Comparison of ENCODE assay signal across 22 mouse cellular contexts in genomic region chr1:90230611-90231010, GRCm38 (mm10). TPM values are rescaled to one million over a fixed set of nuclear protein-coding genes. Genes with fewer than 3 reads are reported as not detected.
DNase-seq lines count a peak whose midpoint lies in the region; TF ChIP-seq lines count a peak whose summit lies in the region.
"Had no signal": no experiment of that assay in that cellular context is flagged by ENCODE, and none has a peak within 500 bp of the region (broad histone marks: within the 10 kb centered on the region; RNA-seq: fewer than 3 reads in every experiment).

No protein-coding gene starts in this region.

- peaks cover 63% of the 10 kb centered on the region for H3K4me1 ChIP-seq in embryonic facial prominence, embryonic 10.5 days
- peaks cover 73% of the 10 kb centered on the region for H3K4me1 ChIP-seq in limb, embryonic 10.5 days

- H3K79me2 ChIP-seq in C2C12 (ENCODE audit: control insufficient read depth, insufficient read depth): no peaks in the 10 kb centered on the region

- no peak overlapping the region for H3K4me3 ChIP-seq in C2C12 (ENCODE audit: insufficient read depth, poor library complexity, severe bottlenecking)
- H3K4me3 ChIP-seq in embryonic facial prominence, embryonic 10.5 days: no peak overlapping the region
- no peak overlapping the region for H3K4me3 ChIP-seq in limb, embryonic 10.5 days
- H3K4me3 ChIP-seq: heart, embryonic 12.5 days; layer of hippocampus, adult 2 months had no signal

- H3K79me3 ChIP-seq in C2C12 (ENCODE audit: low read depth): no peaks in the 10 kb centered on the region

- no peaks in the 10 kb centered on the region for H3K27me3 ChIP-seq in C2C12 (ENCODE audit: control insufficient read depth, insufficient read depth, insufficient read length)
- H3K27me3 ChIP-seq in embryonic facial prominence, embryonic 10.5 days (replicated peaks; ENCODE audit: low read depth, poor library complexity, severe bottlenecking): no peaks in the 10 kb centered on the region
- H3K27me3 ChIP-seq in limb, embryonic 10.5 days (ENCODE audit: low read depth, poor library complexity, severe bottlenecking): peaks cover 15% of the 10 kb centered on the region; the same call in 1 of the 2 replicates
- H3K27me3 ChIP-seq: heart, embryonic 12.5 days had no signal

- H3K9me3 ChIP-seq in embryonic facial prominence, embryonic 10.5 days: no peaks in the 10 kb centered on the region
- no peaks in the 10 kb centered on the region for H3K9me3 ChIP-seq in limb, embryonic 10.5 days (replicated peaks)
- H3K9me3 ChIP-seq: heart, embryonic 12.5 days had no signal

- peak overlapping the region; percentile 45; the same call in 1 of the 2 replicates for H3K27ac ChIP-seq in embryonic facial prominence, embryonic 10.5 days (replicated peaks)
- peak overlapping the region; percentile 37 for H3K27ac ChIP-seq in limb, embryonic 10.5 days
- H3K27ac ChIP-seq: hindbrain, postnatal 0 days; layer of hippocampus, adult 2 months; stomach, postnatal 0 days had no signal

- H3K36me3 ChIP-seq in C2C12 (ENCODE audit: control insufficient read depth, insufficient read depth): no peaks in the 10 kb centered on the region
- no peaks in the 10 kb centered on the region for H3K36me3 ChIP-seq in embryonic facial prominence, embryonic 10.5 days (replicated peaks)
- no peaks in the 10 kb centered on the region for H3K36me3 ChIP-seq in limb, embryonic 10.5 days
- H3K36me3 ChIP-seq: heart, embryonic 12.5 days had no signal

- H3ac ChIP-seq in C2C12 (ENCODE audit: control insufficient read depth, insufficient read length, low read depth): no peak overlapping the region

- peak; percentile 46 to 52 for DNase-seq in adrenal gland, postnatal 36 days
- no peak for DNase-seq in adrenal gland, adult 8-10 months
- DNase-seq in embryonic facial prominence, embryonic 10.5 days (ENCODE audit: low spot score): no peak
- no peak for DNase-seq in limb, embryonic 10.5 days (ENCODE audit: low spot score)
- DNase-seq in cerebellum, postnatal 4 days (ENCODE audit: low spot score in 2 of 2): no peak
- no peak for DNase-seq in natural killer cell, adult 2 months (ENCODE audit: low spot score in 2 of 2)
- no peak for DNase-seq in heart, adult 8-10 months (ENCODE audit: low spot score)
- DNase-seq: cerebellum, adult 11-12 months; gastrocnemius, postnatal 10 days; heart, adult 11 months; heart, postnatal 10 days; kidney, adult 9 months; kidney, postnatal 14 days; layer of hippocampus, postnatal 36 days; liver, postnatal 0 days; right cerebral cortex, postnatal 14 days; thymus, adult 2 months had no signal

- 77% methylated on average over 4 of the region's 4 CpGs for WGBS in embryonic facial prominence, embryonic 10.5 days
- 90% methylated on average over 4 of the region's 4 CpGs for WGBS in limb, embryonic 10.5 days

- no peak for TF ChIP-seq CTCF in C2C12 (IDR thresholded peaks at IDR 0.05; ENCODE audit: control insufficient read depth, insufficient read depth, insufficient read length)

TF ChIP-seq in C2C12, 6 proteins besides CTCF, POLR2A, EP300 and RAD21:
- TF ChIP-seq USF1 (IDR thresholded peaks at IDR 0.05; ENCODE audit: low read depth) (no peak), FOSL1 (IDR thresholded peaks at IDR 0.05; ENCODE audit: insufficient read depth, low read length, poor library complexity, severe bottlenecking) (no peak), MYOG (IDR thresholded peaks at IDR 0.05; ENCODE audit: control insufficient read depth, extremely low read depth, insufficient read length) (no peak), MAX (IDR thresholded peaks at IDR 0.05) (peak; percentile 57), CEBPB (IDR thresholded peaks at IDR 0.05; ENCODE audit: low read depth) (no peak), MYOD1 (IDR thresholded peaks at IDR 0.05; ENCODE audit: control insufficient read depth, insufficient read length, low read depth) (no peak)

RNA-seq across cellular contexts. Expression of gene Ackr3, which starts 26.8 kb away (rescaled TPM):
- 100 to 1,000 TPM; 131 to 146 TPM for total RNA-seq in adrenal gland, postnatal 36 days (2021)
- total RNA-seq in adrenal gland, adult 8-10 months (2022): 10 to 100 TPM; 20.0 to 86.1 (median 59.0) TPM
- 14.5 TPM for polyA plus RNA-seq in C2C12 (2012; fragmentation: generic; extraction: Trizol)
- polyA plus RNA-seq in embryonic facial prominence, embryonic 10.5 days (2016; fragmentation: Nextera tagmentation; extraction: Ambion mirVana): 20.0 and 22.4 TPM in 2 replicates
- polyA plus RNA-seq in limb, embryonic 10.5 days (2016; fragmentation: Nextera tagmentation; extraction: Ambion mirVana): 12.9 and 16.5 TPM in 2 replicates
- 10 to 100 TPM; 46.3 to 71.9 (median 54.9) TPM for total RNA-seq in heart, adult 8-10 months (2022)

Comparison
In these comparisons a context has a peak if more than half of its experiments do, and no peak if none do; other contexts are left out.
1. DNase-seq: peak in adrenal gland, postnatal 36 days (2 of 2); none in adrenal gland, adult 8-10 months (single experiment), embryonic facial prominence, embryonic 10.5 days (single experiment), limb, embryonic 10.5 days (single experiment), cerebellum, postnatal 4 days (0 of 2), natural killer cell, adult 2 months (0 of 2) and heart, adult 8-10 months (single experiment).